Mouse (Mus musculus) embryo, embryonic 10 days (tissue): ENCODE data around the gene 1110002E22Rik.

ENCODE experiments used
- DNase-seq: peaks from one replicate; pipeline ENCODE4 v3.0.0-alpha.2; 2015; ENCODE audit warnings: low spot score

The 1110002E22Rik gene

GRCm38 (mm10) chr3:138064732-138065645 lies at the start of gene 1110002E22Rik:
Gene 1110002E22Rik, plus strand, starts transcription at chr3:138065052.
- DNase-seq, result no peak

- DNase-seq, result no peak
These were observed 48.0 kb upstream of the 1110002E22Rik start for GRCm38 (mm10) chr3:138016810-138017209.

GRCm38 (mm10) chr3:138022003-138022402 lies 42.8 kb upstream of the 1110002E22Rik start:
- no peak for DNase-seq

GRCm38 (mm10) chr3:138022651-138023050 lies 42.2 kb upstream of the 1110002E22Rik start:
- no peak for DNase-seq

- DNase-seq, result no peak
These were observed 38.6 kb upstream of the 1110002E22Rik start for GRCm38 (mm10) chr3:138026286-138026685.

GRCm38 (mm10) chr3:138027575-138028362 lies 37.1 kb upstream of the 1110002E22Rik start:
- DNase-seq, result no peak

- no peak for DNase-seq
These were observed 35.5 kb upstream of the 1110002E22Rik start for GRCm38 (mm10) chr3:138029351-138029750.

- no peak for DNase-seq
These were observed 34.3 kb upstream of the 1110002E22Rik start for GRCm38 (mm10) chr3:138030563-138030962.

- DNase-seq, result no peak
These were observed 30.9 kb upstream of the 1110002E22Rik start for GRCm38 (mm10) chr3:138033986-138034385.

GRCm38 (mm10) chr3:138040938-138041337 lies 23.9 kb upstream of the 1110002E22Rik start:
- no peak for DNase-seq

- DNase-seq, result no peak
These were observed 23.1 kb upstream of the 1110002E22Rik start for GRCm38 (mm10) chr3:138041591-138042301.

- no peak for DNase-seq
These were observed 21.5 kb upstream of the 1110002E22Rik start for GRCm38 (mm10) chr3:138043316-138043715.

GRCm38 (mm10) chr3:138049555-138049954 lies 15.3 kb upstream of the 1110002E22Rik start:
- DNase-seq, result no peak

GRCm38 (mm10) chr3:138050772-138051171 lies 14.1 kb upstream of the 1110002E22Rik start:
- no peak for DNase-seq

GRCm38 (mm10) chr3:138051431-138051830 lies 13.4 kb upstream of the 1110002E22Rik start:
- no peak for DNase-seq

- DNase-seq, result no peak
These were observed 10.9 kb upstream of the 1110002E22Rik start for GRCm38 (mm10) chr3:138053969-138054368.

GRCm38 (mm10) chr3:138056976-138057375 lies 7.9 kb upstream of the 1110002E22Rik start:
- no peak for DNase-seq

- no peak for DNase-seq
These were observed 6.6 kb upstream of the 1110002E22Rik start for GRCm38 (mm10) chr3:138058226-138058625.

GRCm38 (mm10) chr3:138060429-138060828 lies 4.4 kb upstream of the 1110002E22Rik start:
- DNase-seq, result no peak

- no peak for DNase-seq
These were observed 3.5 kb upstream of the 1110002E22Rik start for GRCm38 (mm10) chr3:138061205-138061911.

- DNase-seq, result no peak
These were observed 2.2 kb upstream of the 1110002E22Rik start for GRCm38 (mm10) chr3:138062673-138063072.
